Mouse (Mus musculus) testis, adult 2 months (tissue): Measurements from ENCODE around the gene Cdh1.

ENCODE experiments used
- CTCF ChIP-seq: fragments of 200-500 bp; IDR thresholded peaks from 2 replicates; pipeline ENCODE4 v1.5.1; 2012; ENCODE audit warnings: low read depth, mild to moderate bottlenecking, inconsistent platforms, low read length, moderate library complexity; ENCODE audit not compliant: control insufficient read depth, insufficient read depth, insufficient replicate concordance
- POLR2A ChIP-seq: fragments of 200-500 bp; IDR thresholded peaks from 2 replicates; pipeline ENCODE4 v1.6.1; 2012; ENCODE audit warnings: low read depth, mild to moderate bottlenecking, inconsistent platforms, low read length, moderate library complexity; ENCODE audit not compliant: control insufficient read depth

DNA sequence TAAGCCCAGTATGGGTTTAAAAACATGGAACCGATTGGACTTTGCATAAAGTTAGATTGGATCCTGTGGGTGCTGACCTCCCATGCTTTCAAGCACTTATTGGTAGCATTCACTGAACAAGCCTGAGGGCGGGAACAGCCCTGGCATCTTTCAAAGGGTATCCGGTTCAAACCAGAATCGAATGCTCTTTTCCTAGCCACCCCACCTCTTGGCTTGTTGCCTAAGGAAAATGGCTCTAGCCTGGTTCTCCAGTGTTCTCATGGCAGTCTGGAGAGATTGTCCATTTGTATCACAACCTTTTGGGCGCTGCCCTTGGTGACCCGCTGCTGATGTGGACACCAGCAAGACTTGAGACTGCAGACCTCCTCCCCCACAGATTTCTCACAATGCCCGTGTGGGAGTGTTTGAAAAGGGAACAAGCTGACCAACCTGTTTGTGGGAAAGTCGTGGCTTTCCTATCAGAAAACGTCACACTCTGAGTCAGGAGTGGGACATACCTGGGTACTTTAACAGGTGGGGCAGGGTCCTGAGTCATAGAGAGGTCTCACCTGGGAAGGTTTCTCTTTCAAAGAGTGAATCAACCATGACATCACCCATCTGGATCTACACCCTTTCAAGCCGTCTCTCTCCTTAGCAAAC lies 12.6 kb downstream of the Cdh1 start:
- no peak for TF ChIP-seq CTCF
- TF ChIP-seq POLR2A = no peak
